Mouse (Mus musculus) inflammation-experienced regulatory T-cells, adult 6 months (primary cell): Measurements from ENCODE around the gene Mlkl. TPM values are rescaled to one million over a fixed set of nuclear protein-coding genes. Genes with fewer than 3 reads are reported as not detected.
"Not testable (repeated sequence)": the region's sequence is repeated elsewhere in the genome, so short reads cannot be mapped to it uniquely, and the experiment has no call there.

Experiments used
- ATAC-seq: one replicate; pipeline ENCODE4 v1.8.0; 2017
- polyA plus RNA-seq, 3 experiments: library from polyadenylated mRNA; unstranded; fragments of 100-300 nt; shearing (Covaris generic); gene quantifications; one replicate each; pipeline ENCODE4 v1.2.1; 2017

The Mlkl gene
- polyA plus RNA-seq, 3 experiments from 2014 or later = 3.7 to 18.8 (median 6.3) TPM

GRCm38 (mm10) chr8:111312758-111313162 is 25.2 kb downstream of the Mlkl start:
- no peak for ATAC-seq

GRCm38 (mm10) chr8:111310006-111310405 is 28.0 kb downstream of the Mlkl start:
- ATAC-seq = not testable (repeated sequence)

- ATAC-seq = no peak
Measured at GRCm38 (mm10) chr8:111305031-111305730, 32.8 kb downstream of the Mlkl start.

GRCm38 (mm10) chr8:111304359-111304758 is 33.6 kb downstream of the Mlkl start:
- ATAC-seq = no peak

GRCm38 (mm10) chr8:111303076-111303803 is 34.7 kb downstream of the Mlkl start:
- not testable (repeated sequence) for ATAC-seq

- ATAC-seq = no peak
Measured at GRCm38 (mm10) chr8:111300597-111301546, 37.1 kb downstream of the Mlkl start.

- peak; percentile 98 for ATAC-seq
Measured at GRCm38 (mm10) chr8:111299821-111300568, 38.0 kb downstream of the Mlkl start, which contains the start of gene Rfwd3. Gene Rfwd3 (minus strand): TSS chr8:111300222.

GRCm38 (mm10) chr8:111299363-111299820 is 38.6 kb downstream of the Mlkl start:
- ATAC-seq = peak; percentile 24

GRCm38 (mm10) chr8:111298011-111298410 is 40.0 kb downstream of the Mlkl start:
- no peak for ATAC-seq

- no peak for ATAC-seq
Measured at GRCm38 (mm10) chr8:111291733-111292132, 46.2 kb downstream of the Mlkl start.

- no peak for ATAC-seq
Measured at GRCm38 (mm10) chr8:111290586-111290985, 47.4 kb downstream of the Mlkl start.

- no peak for ATAC-seq
Measured at GRCm38 (mm10) chr8:111285603-111286002, 52.4 kb downstream of the Mlkl start.

GRCm38 (mm10) chr8:111282093-111282492 is 55.9 kb downstream of the Mlkl start:
- no peak for ATAC-seq

- ATAC-seq = no peak
Measured at GRCm38 (mm10) chr8:111268277-111268676, 69.7 kb downstream of the Mlkl start.

- ATAC-seq = not testable (repeated sequence)
Measured at GRCm38 (mm10) chr8:111266161-111266560, 71.8 kb downstream of the Mlkl start.

- ATAC-seq = no peak
Measured at GRCm38 (mm10) chr8:111264693-111265220, 73.2 kb downstream of the Mlkl start.

GRCm38 (mm10) chr8:111261981-111262381 is 76.0 kb downstream of the Mlkl start:
- ATAC-seq = no peak
